Mouse (Mus musculus) cortical plate, adult 2 months (tissue): ENCODE measurements around the gene Ehd2. TPM values are rescaled to one million over a fixed set of nuclear protein-coding genes. Genes with fewer than 3 reads are reported as not detected.

ENCODE experiments used
- H3K27ac ChIP-seq: fragments of 200-500 bp; 2 replicates; pipeline ENCODE4 v1.5.1; 2012; ENCODE audit warnings: low read length, control low read depth, inconsistent platforms; ENCODE audit not compliant: insufficient read depth
- H3K4me1 ChIP-seq: fragments of 200-500 bp; 2 replicates; pipeline ENCODE4 v1.6.1; 2011; ENCODE audit warnings: low read length; ENCODE audit not compliant: control insufficient read depth, insufficient read depth
- H3K4me3 ChIP-seq: fragments of 200-500 bp; 2 replicates; pipeline ENCODE4 v1.5.1; 2011; ENCODE audit warnings: mild to moderate bottlenecking, low read length, control low read depth; ENCODE audit not compliant: insufficient read depth
- CTCF ChIP-seq: fragments of 200-500 bp; IDR thresholded peaks from 2 replicates; pipeline ENCODE4 v1.5.1; 2011; ENCODE audit warnings: mild to moderate bottlenecking, control low read depth, low read length; ENCODE audit not compliant: insufficient read depth; ENCODE audit errors: extremely low read depth
- POLR2A ChIP-seq: fragments of 200-500 bp; IDR thresholded peaks from 2 replicates; pipeline ENCODE4 v1.6.1; 2011; ENCODE audit warnings: mild to moderate bottlenecking, low read length, control low read depth; ENCODE audit not compliant: insufficient read depth; ENCODE audit errors: extremely low read depth
- polyA plus RNA-seq: library from polyadenylated mRNA; depleted of rRNA; stranded (reverse); fragments of >200 nt; gene quantifications from 2 replicates; pipeline ENCODE4 v1.2.3, GENCODE M21; 2012

Ehd2 gene
- polyA plus RNA-seq, 1 experiment, result 5.4 TPM

DNA sequence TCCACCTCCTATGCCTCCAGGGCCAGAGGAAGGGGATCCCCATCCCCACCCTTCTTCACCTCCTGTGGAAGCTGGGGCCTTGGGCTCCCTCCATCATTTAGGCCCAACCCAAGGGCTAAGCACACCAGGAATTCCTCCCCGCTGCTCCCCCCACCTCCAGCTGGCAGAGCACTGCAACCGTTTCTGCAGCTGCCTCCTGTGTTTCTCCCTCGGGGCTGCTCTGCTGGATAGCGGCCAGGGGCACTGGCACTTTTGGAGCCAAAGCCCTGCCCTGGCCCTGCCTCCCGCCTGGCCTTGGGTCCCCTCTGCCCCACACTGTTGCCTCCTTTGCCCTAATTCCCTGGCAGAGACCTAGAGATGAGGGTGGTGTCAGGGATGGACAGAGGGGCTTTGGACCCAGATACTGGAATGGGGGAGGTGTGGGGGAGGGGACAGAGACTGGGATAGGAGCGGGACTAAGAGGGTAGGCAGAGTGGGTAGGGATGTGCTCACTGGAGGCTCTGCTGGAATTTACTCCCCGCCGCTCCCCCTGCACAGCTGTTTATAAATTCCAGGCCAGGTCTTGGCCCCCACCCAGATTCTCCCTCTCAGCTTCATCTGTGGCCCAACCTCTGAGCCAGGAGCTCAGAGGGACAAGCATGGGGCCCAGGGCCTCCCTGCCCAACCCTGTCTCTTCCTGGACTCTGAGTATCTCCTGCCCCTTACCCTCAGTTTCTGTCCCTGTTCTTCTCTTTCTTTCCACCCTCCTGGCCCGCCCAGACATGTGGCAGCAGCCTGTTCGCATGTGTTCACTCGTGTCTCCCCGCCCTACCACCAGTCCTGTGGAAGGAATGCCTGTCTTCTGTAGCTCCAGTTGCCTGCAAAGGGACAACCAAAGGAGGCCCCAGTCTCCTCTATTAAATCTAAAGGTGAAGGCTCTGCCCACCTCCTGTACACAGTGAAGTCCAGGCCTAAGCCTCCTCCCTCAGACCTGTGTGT is 4.8 kb downstream of the Ehd2 start:
- no peak overlapping the region for H3K27ac ChIP-seq
- no peak overlapping the region for H3K4me3 ChIP-seq
- H3K4me1 ChIP-seq, result peaks cover 3% of the 10 kb centered on the region; the same call in 1 of the 2 replicates
- TF ChIP-seq POLR2A (no peak), CTCF (no peak)

GRCm38 (mm10) chr7:15961798-15962197 is 5.6 kb downstream of the Ehd2 start:
- TF ChIP-seq CTCF (no peak), POLR2A (no peak)
- Histone ChIP-seq H3K4me3 (no peak overlapping the region), H3K27ac (no peak overlapping the region), H3K4me1 (peaks cover 3% of the 10 kb centered on the region; the same call in 1 of the 2 replicates)

DNA sequence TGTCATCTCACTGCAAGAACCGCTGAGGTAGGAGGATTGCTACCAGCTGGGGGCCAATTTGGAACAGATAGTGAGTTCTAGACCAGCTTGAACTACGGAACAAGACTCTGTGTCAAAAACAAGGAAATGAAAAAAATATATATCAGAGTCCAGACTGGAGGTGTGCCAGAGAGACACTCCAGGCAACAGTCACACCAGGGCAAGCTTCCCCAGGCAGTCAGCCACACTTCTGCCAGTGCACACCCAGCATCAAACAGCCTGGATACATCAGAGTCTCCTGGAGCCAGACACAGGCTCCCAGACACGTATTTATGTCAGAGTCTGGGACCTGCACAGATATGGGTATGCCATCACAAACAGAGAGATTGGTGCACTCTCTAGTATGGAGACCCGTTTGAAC is 6.1 kb downstream of the Ehd2 start:
- Histone ChIP-seq H3K4me1 (peaks cover 3% of the 10 kb centered on the region; the same call in 1 of the 2 replicates), H3K27ac (no peak overlapping the region), H3K4me3 (no peak overlapping the region)
- TF ChIP-seq CTCF (no peak), POLR2A (no peak)

- no peak for TF ChIP-seq POLR2A
- no peak for TF ChIP-seq CTCF
- no peak overlapping the region for H3K4me3 ChIP-seq
- no peak overlapping the region for H3K27ac ChIP-seq
- H3K4me1 ChIP-seq, result peaks cover 3% of the 10 kb centered on the region; the same call in 1 of the 2 replicates
Measured at GRCm38 (mm10) chr7:15960691-15961090, 6.7 kb downstream of the Ehd2 start.

- Histone ChIP-seq H3K4me3 (no peak overlapping the region), H3K27ac (no peak overlapping the region), H3K4me1 (no peaks in the 10 kb centered on the region)
- TF ChIP-seq POLR2A, result no peak
- no peak for TF ChIP-seq CTCF
Measured at GRCm38 (mm10) chr7:15956143-15956542, 11.2 kb downstream of the Ehd2 start.

DNA sequence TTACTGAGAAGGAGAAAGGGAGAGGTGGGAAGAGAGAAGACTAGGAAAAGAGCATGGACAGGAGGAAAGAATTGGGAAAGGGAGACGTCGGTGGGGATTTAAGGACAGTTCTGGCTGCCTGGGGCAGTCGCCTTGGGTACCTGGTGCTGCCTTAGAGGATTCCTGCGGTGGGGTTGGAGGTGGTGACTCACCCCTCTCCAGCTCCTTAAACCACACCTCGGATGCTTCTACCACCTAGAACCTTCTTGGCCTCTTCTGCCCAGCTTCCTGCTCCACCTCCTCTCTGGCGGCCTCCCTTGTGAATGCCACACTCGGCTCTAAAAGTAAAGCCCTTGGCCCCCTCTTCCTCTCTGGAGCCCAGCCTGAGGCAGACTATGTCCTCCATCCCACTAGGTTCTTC is 11.9 kb downstream of the Ehd2 start:
- TF ChIP-seq POLR2A, result no peak
- TF ChIP-seq CTCF, result no peak
- H3K4me3 ChIP-seq, result no peak overlapping the region
- H3K27ac ChIP-seq, result peak overlapping the region; percentile 15; the same call in 1 of the 2 replicates
- no peaks in the 10 kb centered on the region for H3K4me1 ChIP-seq

GRCm38 (mm10) chr7:15954978-15955443 is 12.4 kb downstream of the Ehd2 start:
- H3K4me3 ChIP-seq, result no peak overlapping the region
- TF ChIP-seq POLR2A (no peak), CTCF (no peak)
- H3K4me1 ChIP-seq, result no peaks in the 10 kb centered on the region
- H3K27ac ChIP-seq, result no peak overlapping the region; the same call in 1 of the 2 replicates

DNA sequence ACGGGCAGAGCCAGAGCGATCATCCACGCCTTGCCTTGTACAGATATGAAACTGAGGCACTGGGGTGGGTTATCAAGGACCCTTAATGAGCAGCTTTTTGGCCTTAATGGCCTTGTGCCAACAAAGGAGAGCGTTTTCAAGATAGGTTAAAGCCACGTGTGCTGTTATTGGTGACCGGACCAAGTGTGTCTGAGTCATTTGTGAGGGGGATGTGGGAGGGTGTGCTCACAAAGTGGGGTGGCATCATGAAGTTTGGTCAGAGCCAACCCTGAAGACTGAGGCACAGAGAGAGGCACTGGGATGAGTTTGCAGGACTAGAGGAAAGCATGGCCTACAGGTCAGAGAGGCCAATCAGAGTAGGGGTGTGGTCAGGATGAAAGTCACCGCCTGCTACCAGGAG is 12.9 kb downstream of the Ehd2 start:
- Histone ChIP-seq H3K4me3 (no peak overlapping the region), H3K4me1 (no peaks in the 10 kb centered on the region), H3K27ac (no peak overlapping the region)
- TF ChIP-seq POLR2A, result no peak
- TF ChIP-seq CTCF, result no peak

- Histone ChIP-seq H3K4me1 (no peaks in the 10 kb centered on the region), H3K27ac (no peak overlapping the region), H3K4me3 (no peak overlapping the region)
- TF ChIP-seq POLR2A (no peak), CTCF (0 out of 2 replicates have a peak, but pooled peaks have one; percentile 19)
Measured at GRCm38 (mm10) chr7:15953307-15954074, 13.9 kb downstream of the Ehd2 start.
